Mouse (Mus musculus): ENCODE data around the gene Speg. TPM values are rescaled to one million over a fixed set of nuclear protein-coding genes. Genes with fewer than 3 reads are reported as not detected.

Gene Speg
- total RNA-seq (2023) = 0.41 TPM

DNA sequence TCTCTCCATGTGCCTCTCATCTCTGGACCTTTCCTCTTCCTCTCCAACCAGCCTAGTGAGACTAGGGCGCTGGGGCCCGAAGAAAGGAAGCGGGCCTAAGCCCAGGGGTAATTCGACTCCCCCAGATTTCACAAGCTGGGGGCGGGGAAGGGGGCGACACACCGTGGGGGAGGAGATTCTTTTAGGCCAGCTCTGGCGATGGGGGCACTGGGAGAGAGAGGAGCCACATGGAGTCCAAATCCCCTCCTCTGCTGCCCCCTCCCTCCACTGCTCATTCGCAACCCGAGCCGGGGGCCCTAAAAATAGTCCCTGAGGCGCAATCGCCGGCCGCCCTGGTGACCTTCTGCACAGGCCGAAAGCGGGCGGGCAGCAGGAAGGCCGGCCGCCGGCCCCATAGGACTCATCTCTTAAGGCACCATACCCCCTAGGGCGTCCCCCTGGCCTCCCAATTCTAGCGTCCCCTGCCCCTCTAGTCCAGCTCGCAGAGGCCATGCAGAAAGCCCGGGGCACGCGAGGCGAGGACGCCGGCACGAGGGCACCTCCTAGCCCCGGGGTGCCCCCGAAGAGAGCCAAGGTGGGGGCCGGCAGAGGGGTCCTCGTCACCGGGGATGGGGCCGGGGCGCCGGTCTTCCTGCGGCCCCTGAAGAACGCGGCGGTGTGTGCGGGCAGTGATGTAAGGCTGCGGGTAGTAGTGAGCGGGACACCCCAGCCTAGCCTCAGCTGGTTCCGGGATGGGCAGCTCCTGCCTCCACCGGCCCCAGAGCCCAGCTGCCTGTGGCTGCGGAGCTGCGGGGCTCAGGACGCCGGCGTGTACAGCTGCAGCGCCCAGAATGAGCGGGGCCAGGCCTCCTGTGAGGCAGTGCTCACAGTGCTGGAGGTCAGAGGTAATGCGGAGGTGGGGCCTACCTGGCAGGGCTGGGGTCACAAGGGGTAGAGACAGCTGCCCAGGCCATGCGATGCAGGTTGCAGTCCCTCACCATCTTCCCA, at the start of gene Speg:
Speg (plus strand) TSS at position 348 of the 987 bp plus-strand sequence.

DNA sequence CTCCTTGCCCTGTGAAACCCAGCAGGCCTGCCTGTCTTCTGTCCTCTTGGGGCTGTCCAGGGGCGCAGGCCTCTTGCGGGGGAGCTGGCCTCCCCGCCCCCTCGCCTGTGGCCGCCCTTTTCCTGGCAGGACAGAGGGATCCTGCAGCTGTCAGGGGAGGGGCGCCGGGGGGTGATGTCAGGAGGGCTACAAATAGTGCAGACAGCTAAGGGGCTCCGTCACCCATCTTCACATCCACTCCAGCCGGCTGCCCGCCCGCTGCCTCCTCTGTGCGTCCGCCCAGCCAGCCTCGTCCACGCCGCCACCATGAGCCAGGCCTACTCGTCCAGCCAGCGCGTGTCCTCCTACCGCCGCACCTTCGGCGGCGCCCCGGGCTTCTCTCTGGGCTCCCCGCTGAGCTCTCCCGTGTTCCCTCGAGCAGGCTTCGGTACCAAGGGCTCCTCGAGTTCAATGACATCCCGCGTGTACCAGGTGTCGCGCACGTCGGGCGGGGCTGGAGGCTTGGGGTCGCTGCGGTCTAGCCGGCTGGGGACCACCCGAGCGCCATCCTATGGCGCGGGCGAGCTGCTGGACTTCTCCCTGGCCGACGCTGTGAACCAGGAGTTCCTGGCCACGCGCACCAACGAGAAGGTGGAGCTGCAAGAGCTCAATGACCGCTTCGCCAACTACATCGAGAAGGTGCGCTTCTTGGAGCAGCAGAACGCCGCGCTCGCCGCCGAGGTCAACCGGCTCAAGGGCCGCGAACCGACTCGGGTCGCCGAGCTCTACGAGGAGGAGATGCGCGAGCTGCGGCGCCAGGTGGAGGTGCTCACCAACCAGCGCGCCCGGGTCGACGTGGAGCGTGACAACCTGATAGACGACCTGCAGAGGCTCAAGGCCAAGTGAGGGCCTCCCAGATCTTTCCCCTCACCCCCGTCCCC, 14.7 kb upstream of the Speg start, which contains the start of gene Des:
Des (plus strand) TSS at position 218 of the 920 bp plus-strand sequence.

DNA sequence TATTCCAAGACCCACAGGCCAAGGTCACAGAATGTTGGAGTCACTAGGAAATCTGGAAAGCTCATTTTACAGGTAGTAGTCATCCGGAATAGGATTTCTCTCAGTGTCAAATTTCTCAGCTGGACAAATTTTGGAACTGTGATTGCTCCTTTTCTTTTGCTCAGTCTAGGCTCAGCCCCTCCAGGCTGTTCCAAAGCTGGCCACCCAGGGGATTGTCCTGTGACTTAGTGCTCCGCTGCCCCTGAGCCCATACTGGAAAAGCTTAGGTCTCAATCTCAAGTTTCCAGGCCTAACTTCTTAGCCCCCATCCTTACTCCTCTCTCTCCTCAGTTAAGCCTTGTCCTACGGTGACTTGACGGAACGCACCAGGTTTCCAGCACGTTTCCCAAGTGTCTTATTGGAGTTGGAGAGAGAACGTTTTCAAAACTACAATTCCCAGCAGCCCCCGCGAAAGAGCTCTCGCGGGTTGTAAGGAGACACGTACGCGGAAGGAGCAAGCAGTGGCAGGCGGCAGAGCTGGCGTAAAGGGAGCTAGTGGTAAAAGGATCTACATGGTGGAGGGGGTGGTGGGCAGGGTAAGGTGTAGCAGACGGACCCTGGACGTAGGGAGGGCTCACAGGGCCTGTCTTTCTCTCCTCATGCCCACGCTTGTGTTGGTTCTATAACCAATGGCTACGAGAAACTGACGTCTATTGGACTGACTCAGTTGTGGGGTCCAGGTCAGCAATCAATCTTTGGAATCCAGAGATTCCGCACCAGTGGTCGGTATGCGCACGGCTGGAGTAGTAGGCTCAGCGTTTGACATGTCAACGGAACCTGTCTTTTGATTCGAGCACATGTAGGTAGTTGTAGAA, 60.6 kb downstream of the Speg start, which contains the start of gene Gmppa:
Gmppa (plus strand) TSS at position 456 of the 854 bp plus-strand sequence.

DNA sequence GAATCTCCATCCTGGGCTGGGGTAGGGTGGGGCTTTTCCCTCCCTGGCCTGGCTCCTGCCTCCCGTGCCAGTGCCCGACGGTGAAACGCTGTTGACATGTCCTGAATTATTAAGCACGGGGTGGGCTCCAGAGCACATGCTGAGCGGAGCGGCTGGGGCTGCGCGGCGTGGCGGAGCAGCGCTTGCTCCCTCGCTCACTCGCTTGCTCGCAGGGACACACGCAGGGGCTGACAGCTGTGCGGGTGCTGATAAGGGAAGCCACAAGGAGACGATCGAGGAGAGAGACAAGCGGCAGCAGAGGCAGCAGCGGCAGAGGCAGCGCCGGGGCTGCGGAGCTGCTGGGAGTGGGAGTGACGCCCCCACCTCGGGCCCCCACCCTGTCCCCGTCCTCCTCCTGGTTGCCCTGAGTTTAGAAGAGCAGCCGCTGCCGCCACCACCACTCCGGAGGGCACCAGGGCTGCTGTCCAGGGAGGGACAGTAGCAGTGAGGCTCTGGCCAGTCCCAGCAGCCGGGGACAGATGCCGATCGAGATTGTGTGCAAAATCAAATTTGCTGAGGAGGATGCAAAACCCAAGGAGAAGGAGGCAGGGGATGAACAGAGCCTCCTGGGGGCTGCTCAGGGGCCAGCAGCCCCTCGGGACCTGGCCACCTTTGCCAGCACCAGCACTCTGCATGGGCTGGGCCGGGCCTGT, 75.4 kb downstream of the Speg start, which contains the start of gene Asic4:
Asic4 (plus strand) TSS at position 123 of the 692 bp plus-strand sequence.

DNA sequence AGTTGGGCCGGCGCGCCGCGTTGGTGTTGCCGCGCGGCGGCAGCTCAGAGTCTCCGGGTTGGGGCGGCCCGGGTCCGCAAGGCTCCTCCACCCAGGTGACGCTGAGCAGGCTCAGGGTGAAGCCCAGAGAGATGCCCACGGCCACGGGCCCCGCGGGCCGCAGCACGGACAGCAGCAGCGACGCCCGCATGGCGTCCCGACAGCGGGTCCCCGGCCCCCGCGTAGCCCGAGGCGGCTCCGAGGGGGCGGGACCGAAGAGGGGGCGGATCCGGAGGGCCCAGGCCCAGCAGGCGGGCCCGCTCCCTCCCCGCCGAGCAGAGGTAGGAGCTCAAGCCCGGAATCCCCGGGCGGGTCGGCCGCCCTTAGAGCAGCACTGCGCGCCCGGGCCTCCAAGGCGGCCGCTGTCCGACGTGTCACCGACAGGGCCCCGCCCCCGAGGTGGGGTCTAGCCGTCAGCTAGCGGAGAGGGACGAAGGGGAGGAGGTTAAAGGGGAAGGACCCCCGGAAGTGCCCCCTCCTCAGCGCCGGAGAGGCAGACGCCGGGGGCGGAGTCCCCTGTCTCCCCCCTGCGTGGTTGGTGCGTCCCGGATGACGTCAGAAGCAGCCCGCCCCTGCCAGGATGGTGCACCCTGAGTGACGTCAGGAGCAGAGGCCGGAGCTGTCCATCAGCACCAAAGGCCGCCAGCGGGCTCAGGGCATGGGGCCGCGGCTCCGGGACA, 104.0 kb downstream of the Speg start, which contains the start of the genes Chpf and Tmem198:
Chpf (minus strand) TSS at position 392 of the 719 bp plus-strand sequence.
Tmem198 (plus strand) TSS at position 617 of the 719 bp plus-strand sequence.

Other genes starting within 250 kb of the Speg start
- 3.0 TPM for gene Slc23a3, start 241.4 kb upstream of the Speg start, total RNA-seq (2023)
- gene Cnppd1, start 232.6 kb upstream of the Speg start, total RNA-seq (2023) = 128 TPM
- gene Retreg2, start 232.5 kb upstream of the Speg start, total RNA-seq (2023) = 87.9 TPM
- 42.9 TPM for gene Zfand2b, start 206.7 kb upstream of the Speg start, total RNA-seq (2023)
- 3.8 TPM for gene Abcb6, start 194.9 kb upstream of the Speg start, total RNA-seq (2023)
- gene Ankzf1, start 183.1 kb upstream of the Speg start, total RNA-seq (2023) = 27.2 TPM
- gene Atg9a, start 183.1 kb upstream of the Speg start, total RNA-seq (2023) = 38.5 TPM
- gene Glb1l, start 164.5 kb upstream of the Speg start, total RNA-seq (2023) = 7.8 TPM
- gene Stk16, start 164.5 kb upstream of the Speg start, total RNA-seq (2023) = 74.9 TPM
- 192 TPM for gene Tuba4a, start 155.4 kb upstream of the Speg start, total RNA-seq (2023)
- gene A630095N17Rik, start 143.2 kb upstream of the Speg start, total RNA-seq (2023) = not detected
- gene Dnajb2, start 138.9 kb upstream of the Speg start, total RNA-seq (2023) = 57.5 TPM
- 0.53 TPM for gene Ptprn, start 110.8 kb upstream of the Speg start, total RNA-seq (2023)
- gene Resp18, start 96.9 kb upstream of the Speg start, total RNA-seq (2023) = not detected
- gene Dnpep, start 57.3 kb upstream of the Speg start, total RNA-seq (2023) = 33.5 TPM
- gene Des, start 15.0 kb upstream of the Speg start, total RNA-seq (2023) = 0.38 TPM
- gene Gmppa, start 60.6 kb downstream of the Speg start, total RNA-seq (2023) = 60.7 TPM
- not detected for gene Asic4, start 75.1 kb downstream of the Speg start, total RNA-seq (2023)
- 28.2 TPM for gene Chpf, start 104.0 kb downstream of the Speg start, total RNA-seq (2023)
- gene Tmem198, start 104.2 kb downstream of the Speg start, total RNA-seq (2023) = 2.8 TPM
- gene Obsl1, start 131.2 kb downstream of the Speg start, total RNA-seq (2023) = 2.0 TPM
- gene Inha, start 131.8 kb downstream of the Speg start, total RNA-seq (2023) = 1.2 TPM
- gene Stk11ip, start 146.2 kb downstream of the Speg start, total RNA-seq (2023) = 82.6 TPM
- gene Slc4a3, start 171.0 kb downstream of the Speg start, total RNA-seq (2023) = 0.98 TPM